Mouse (Mus musculus) thymus, adult 2 months (tissue): Measurements from ENCODE around the gene Topbp1. TPM values are rescaled to one million over a fixed set of nuclear protein-coding genes. Genes with fewer than 3 reads are reported as not detected.
A peak's percentile ranks its signal among the peaks of the same experiment; 100 is the strongest.

Experiments
- DNase-seq: peaks from one replicate; pipeline ENCODE4 v3.0.0; 2021
- H3K27ac ChIP-seq: fragments of 200-500 bp; 2 replicates; pipeline ENCODE4 v1.5.1; 2012; ENCODE audit warnings: low read length, control low read depth; ENCODE audit not compliant: control insufficient read depth, insufficient read depth
- H3K27me3 ChIP-seq: fragments of 200-500 bp; 2 replicates; pipeline ENCODE4 v1.6.1; 2012; ENCODE audit warnings: mild to moderate bottlenecking, low read length, moderate library complexity, mixed read lengths; ENCODE audit not compliant: control insufficient read depth, insufficient read depth
- H3K36me3 ChIP-seq: fragments of 200-500 bp; 2 replicates; pipeline ENCODE4 v1.6.1; 2012; ENCODE audit warnings: mild to moderate bottlenecking, low read length, moderate library complexity; ENCODE audit not compliant: control insufficient read depth, insufficient read depth
- H3K4me1 ChIP-seq: fragments of 200-500 bp; replicated peaks from 2 replicates; pipeline ENCODE4 v1.6.1; 2012; ENCODE audit warnings: low read length; ENCODE audit not compliant: control insufficient read depth, insufficient read depth
- H3K4me3 ChIP-seq: fragments of 200-500 bp; 2 replicates; pipeline ENCODE4 v1.5.1; 2012; ENCODE audit warnings: mild to moderate bottlenecking, low read length, control low read depth, moderate library complexity; ENCODE audit not compliant: control insufficient read depth, insufficient read depth
- CTCF ChIP-seq: fragments of 200-500 bp; IDR thresholded peaks from 2 replicates; pipeline ENCODE4 v1.5.1; 2012; ENCODE audit warnings: mild to moderate bottlenecking, control low read depth, low read length, moderate library complexity, borderline replicate concordance; ENCODE audit not compliant: control insufficient read depth, poor library complexity, insufficient read depth; ENCODE audit errors: extremely low read depth
- POLR2A ChIP-seq: fragments of 200-500 bp; IDR thresholded peaks from 2 replicates; pipeline ENCODE4 v1.6.1; 2012; ENCODE audit warnings: mild to moderate bottlenecking, low read length, control low read depth, moderate library complexity; ENCODE audit not compliant: control insufficient read depth, poor library complexity, insufficient read depth; ENCODE audit errors: extremely low read depth
- WGBS: fragments of 180-500 bp; shearing (Covaris S2); methylation state at CpG from one replicate; pipeline ENCODE4 v1.1.7; 2018; 5-methylcytosine and 5-hydroxymethylcytosine counted together
- polyA plus RNA-seq: library from polyadenylated mRNA; depleted of rRNA; stranded (reverse); fragments of >200 nt; gene quantifications from 2 replicates; pipeline ENCODE4 v1.2.3, GENCODE M21; 2012

The Topbp1 gene
- polyA plus RNA-seq, 1 experiment: 41.5 TPM

DNA sequence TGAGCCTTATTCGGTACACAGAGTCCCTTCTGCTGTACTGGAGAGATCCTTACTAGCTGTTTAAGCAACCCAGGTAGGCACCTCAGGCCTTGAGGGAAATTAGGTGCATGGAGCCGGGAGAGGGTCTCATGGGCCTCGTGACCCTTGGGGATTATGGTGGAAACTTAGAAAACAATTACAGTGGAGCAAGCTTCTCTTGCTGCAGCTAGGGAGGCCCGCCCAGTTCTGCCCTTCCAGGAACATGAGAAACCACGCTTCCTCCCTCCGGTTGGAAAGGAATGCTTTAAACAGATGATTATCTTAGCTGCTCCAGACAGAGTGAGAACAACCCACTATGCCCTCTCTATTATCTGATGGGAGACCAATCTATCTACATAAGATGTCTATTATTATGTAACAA lies 78.0 kb downstream of the Topbp1 start:
- Histone ChIP-seq H3K27ac (no peak overlapping the region), H3K36me3 (no peaks in the 10 kb centered on the region), H3K4me1 (peaks cover 20% of the 10 kb centered on the region), H3K27me3 (no peaks in the 10 kb centered on the region), H3K4me3 (no peak overlapping the region)
- WGBS: 46% methylated on average over 6 of the region's 6 CpGs
- TF ChIP-seq CTCF (no peak), POLR2A (no peak)
- no peak for DNase-seq

- no peaks in the 10 kb centered on the region for H3K36me3 ChIP-seq
- TF ChIP-seq POLR2A (no peak), CTCF (no peak)
- WGBS: 97% methylated on average over 1 of the region's 1 CpGs
- H3K27ac ChIP-seq: no peak overlapping the region; the same call in 1 of the 2 replicates
- no peaks in the 10 kb centered on the region for H3K27me3 ChIP-seq
- H3K4me1 ChIP-seq: peaks cover 20% of the 10 kb centered on the region
- no peak overlapping the region for H3K4me3 ChIP-seq
- DNase-seq: no peak
Measured at GRCm38 (mm10) chr9:103383576-103383975, 78.6 kb downstream of the Topbp1 start.

DNA sequence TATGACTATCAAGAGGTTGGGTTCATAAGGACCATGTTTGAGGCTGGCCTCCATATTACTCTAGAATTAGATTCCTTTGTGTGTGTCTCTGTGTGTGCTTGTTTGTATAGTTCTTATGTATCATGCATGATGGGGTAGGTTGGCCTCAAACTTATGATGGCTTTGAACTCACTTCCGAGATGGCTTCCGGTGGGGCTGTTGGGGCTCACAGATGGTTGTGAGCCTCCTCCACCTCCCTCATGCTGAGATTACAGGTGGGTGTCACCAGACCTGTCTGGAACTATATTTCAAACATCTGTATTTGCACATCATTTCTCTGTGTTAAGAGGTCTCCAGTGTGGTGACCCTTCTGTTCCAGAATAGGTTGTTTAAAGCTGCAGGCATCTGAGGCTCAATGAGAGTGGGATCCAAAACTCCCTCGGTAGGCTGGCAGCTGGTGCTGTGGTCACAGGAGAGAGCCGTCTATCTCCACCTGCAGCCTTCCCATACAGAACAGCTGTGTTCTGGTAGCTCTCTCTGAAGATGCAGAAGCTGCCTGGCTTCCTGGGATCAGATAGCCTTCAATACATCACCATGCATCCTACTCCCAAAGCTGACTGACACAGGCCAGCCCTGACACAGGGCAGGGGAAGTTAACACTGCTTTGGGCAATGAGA lies 79.3 kb downstream of the Topbp1 start:
- peak; percentile 49 for DNase-seq

GRCm38 (mm10) chr9:103385600-103385999 lies 80.6 kb downstream of the Topbp1 start:
- DNase-seq: no peak
- no peak overlapping the region for H3K27ac ChIP-seq
- H3K36me3 ChIP-seq: no peaks in the 10 kb centered on the region
- peaks cover 20% of the 10 kb centered on the region for H3K4me1 ChIP-seq
- H3K27me3 ChIP-seq: no peaks in the 10 kb centered on the region
- no peak for TF ChIP-seq CTCF
- no peak for TF ChIP-seq POLR2A
- 78% methylated on average over 1 of the region's 1 CpGs for WGBS
- H3K4me3 ChIP-seq: no peak overlapping the region

More for the DNA sequence above, 79.3 kb downstream of the Topbp1 start:
- H3K4me3 ChIP-seq: no peak overlapping the region
- H3K4me1 ChIP-seq: peaks cover 20% of the 10 kb centered on the region
- no peaks in the 10 kb centered on the region for H3K36me3 ChIP-seq
- H3K27ac ChIP-seq: 0 out of 2 replicates have a peak overlapping the region, but pooled peaks have one; percentile 0
- H3K27me3 ChIP-seq: no peaks in the 10 kb centered on the region
- WGBS: 17% methylated on average over 4 of the region's 4 CpGs
- TF ChIP-seq CTCF: no peak
- TF ChIP-seq POLR2A: no peak

GRCm38 (mm10) chr9:103386573-103386972 lies 81.6 kb downstream of the Topbp1 start:
- no peak for DNase-seq
- Histone ChIP-seq H3K27ac (no peak overlapping the region), H3K27me3 (no peaks in the 10 kb centered on the region), H3K4me1 (peaks cover 20% of the 10 kb centered on the region), H3K4me3 (no peak overlapping the region), H3K36me3 (no peaks in the 10 kb centered on the region)
- TF ChIP-seq CTCF: no peak
- no peak for TF ChIP-seq POLR2A
- WGBS: 96% methylated on average over 5 of the region's 5 CpGs

DNA sequence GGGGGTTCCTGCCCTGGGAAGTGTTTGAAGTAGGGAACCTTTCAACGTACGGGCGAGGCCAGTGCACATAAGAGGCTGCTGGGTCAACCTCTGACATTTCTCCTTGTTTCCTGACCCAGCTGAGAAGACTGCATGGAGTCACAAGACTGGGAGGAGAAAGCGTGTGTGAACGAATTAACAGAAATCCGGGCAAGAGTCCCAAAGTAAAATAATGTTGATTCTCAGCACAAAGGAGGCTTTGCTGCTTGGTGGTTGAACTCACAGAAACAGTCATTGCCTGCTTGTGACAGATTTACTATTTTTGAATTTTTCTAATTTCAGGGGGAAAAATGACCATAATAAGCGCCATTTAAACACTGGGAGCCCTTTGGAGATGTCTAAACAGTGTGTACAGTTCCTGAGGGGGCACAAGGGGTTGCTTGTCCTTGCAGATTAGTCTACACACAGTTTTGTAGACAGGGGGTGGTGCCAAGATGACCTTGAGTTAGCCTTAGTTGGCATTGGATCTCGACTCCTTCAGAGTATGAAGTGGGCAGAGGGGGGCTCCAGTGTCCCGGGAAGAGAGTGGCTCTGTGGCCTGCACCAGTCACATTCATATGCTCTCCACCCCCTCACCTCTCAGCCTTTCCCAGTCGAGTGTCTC lies 82.1 kb downstream of the Topbp1 start:
- Histone ChIP-seq H3K27ac (no peak overlapping the region), H3K36me3 (no peaks in the 10 kb centered on the region), H3K4me1 (peaks cover 20% of the 10 kb centered on the region), H3K4me3 (no peak overlapping the region), H3K27me3 (no peaks in the 10 kb centered on the region)
- TF ChIP-seq POLR2A (no peak), CTCF (no peak)
- 91% methylated on average over 10 of the region's 10 CpGs for WGBS
- DNase-seq: no peak
